Mouse (Mus musculus) cerebellum, adult 11 months (tissue): ENCODE results near the gene Epha6.

ENCODE experiments used
- DNase-seq: peaks from one replicate; pipeline ENCODE4 v3.0.0; 2022

Epha6 gene

GRCm38 (mm10) chr16:60605061-60605831 is at the start of gene Epha6:
Epha6 (minus strand) TSS chr16:60605531.
- DNase-seq = peak; percentile 1

- DNase-seq = no peak
Observed at GRCm38 (mm10) chr16:60651716-60652115, 46.4 kb upstream of the Epha6 start.

GRCm38 (mm10) chr16:60628091-60628490 is 22.8 kb upstream of the Epha6 start:
- DNase-seq = no peak

- DNase-seq = peak; percentile 26
Observed at GRCm38 (mm10) chr16:60605832-60606583, 677 bp upstream of the Epha6 start.

- no peak for DNase-seq
Observed at GRCm38 (mm10) chr16:60604613-60605012, 718 bp downstream of the Epha6 start.

GRCm38 (mm10) chr16:60585322-60585721 is 20.0 kb downstream of the Epha6 start:
- no peak for DNase-seq

- no peak for DNase-seq
Observed at GRCm38 (mm10) chr16:60584695-60585094, 20.6 kb downstream of the Epha6 start.

GRCm38 (mm10) chr16:60570546-60570945 is 34.8 kb downstream of the Epha6 start:
- DNase-seq = no peak

GRCm38 (mm10) chr16:60544385-60544784 is 60.9 kb downstream of the Epha6 start:
- no peak for DNase-seq

- DNase-seq = no peak
Observed at GRCm38 (mm10) chr16:60538233-60538632, 67.1 kb downstream of the Epha6 start.

- DNase-seq = no peak
Observed at GRCm38 (mm10) chr16:60509707-60510106, 95.6 kb downstream of the Epha6 start.

GRCm38 (mm10) chr16:60499567-60499966 is 105.8 kb downstream of the Epha6 start:
- no peak for DNase-seq

- no peak for DNase-seq
Observed at GRCm38 (mm10) chr16:60475776-60476175, 129.6 kb downstream of the Epha6 start.

- DNase-seq = no peak
Observed at GRCm38 (mm10) chr16:60468200-60468785, 137.0 kb downstream of the Epha6 start.

- DNase-seq = no peak
Observed at GRCm38 (mm10) chr16:60435283-60435682, 170.0 kb downstream of the Epha6 start.

GRCm38 (mm10) chr16:60434241-60434640 is 171.1 kb downstream of the Epha6 start:
- no peak for DNase-seq

GRCm38 (mm10) chr16:60395306-60395705 is 210.0 kb downstream of the Epha6 start:
- DNase-seq = no peak

GRCm38 (mm10) chr16:60392961-60393360 is 212.4 kb downstream of the Epha6 start:
- no peak for DNase-seq

GRCm38 (mm10) chr16:60375147-60375546 is 230.2 kb downstream of the Epha6 start:
- no peak for DNase-seq

GRCm38 (mm10) chr16:60283963-60284362 is 321.4 kb downstream of the Epha6 start:
- DNase-seq = no peak

- DNase-seq = no peak
Observed at GRCm38 (mm10) chr16:60274109-60274508, 331.2 kb downstream of the Epha6 start.

GRCm38 (mm10) chr16:60266367-60267351 is 338.7 kb downstream of the Epha6 start:
- no peak for DNase-seq
